Mouse (Mus musculus): Measurements from ENCODE around the gene Olfr161. TPM values are rescaled to one million over a fixed set of nuclear protein-coding genes. Genes with fewer than 3 reads are reported as not detected.
"Not testable (repeated sequence)": the region's sequence is repeated elsewhere in the genome, so short reads cannot be mapped to it uniquely, and the experiment has no call there.

Olfr161 gene
- polyA plus RNA-seq (2014; fragmentation: Nextera tagmentation; extraction: Ambion mirVana): not detected in 2 replicates

DNA sequence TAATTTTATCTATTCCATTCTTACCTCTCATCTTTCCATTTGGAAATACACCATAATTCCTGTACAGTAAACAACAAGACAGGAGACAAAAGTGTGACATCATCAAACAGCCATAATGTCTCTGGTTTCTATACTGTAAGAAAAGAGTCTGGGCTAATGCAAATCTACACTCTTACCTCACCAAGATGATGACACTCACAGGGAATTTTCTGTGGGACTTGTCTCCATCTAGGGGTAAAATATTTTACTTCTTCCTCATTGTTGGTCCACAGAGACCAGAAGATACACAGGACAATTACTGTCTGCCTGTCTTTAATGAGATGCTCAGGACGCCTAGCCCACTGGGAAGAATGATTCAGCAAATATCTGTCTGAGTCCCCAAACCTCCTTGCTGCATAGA, at the start of gene Olfr161:
Gene Olfr161, plus strand, starts transcription at position 352 of the 400 bp plus-strand sequence.
- Histone ChIP-seq H3K27ac (ENCODE audit: low read depth, low read length) (no peak within 1 kb of the TSS), H3K4me1 (replicated peaks; ENCODE audit: control insufficient read depth, insufficient read depth, low read length) (no peaks in the 10 kb centered on the region), H3K27me3 (ENCODE audit: control insufficient read depth, insufficient read depth, low read length) (no peaks in the 10 kb centered on the region), H3K4me3 (ENCODE audit: low read depth, low read length) (no peak within 1 kb of the TSS), H3K9me3 (ENCODE audit: control insufficient read depth, low read length) (peaks cover 10% of the 10 kb centered on the region), H3K36me3 (ENCODE audit: control insufficient read depth, insufficient read depth, low read length) (no peaks in the 10 kb centered on the region), H3K4me2 (replicated peaks; ENCODE audit: low read depth, low read length) (no peak within 1 kb of the TSS), H3K9ac (ENCODE audit: low read depth, low read length) (no peak within 1 kb of the TSS)
- DNase-seq (ENCODE audit: low spot score) (no peak), ATAC-seq (ENCODE audit: low FRiP score) (no peak)
- WGBS: 78% methylated on average over 1 of the region's 1 CpGs

DNA sequence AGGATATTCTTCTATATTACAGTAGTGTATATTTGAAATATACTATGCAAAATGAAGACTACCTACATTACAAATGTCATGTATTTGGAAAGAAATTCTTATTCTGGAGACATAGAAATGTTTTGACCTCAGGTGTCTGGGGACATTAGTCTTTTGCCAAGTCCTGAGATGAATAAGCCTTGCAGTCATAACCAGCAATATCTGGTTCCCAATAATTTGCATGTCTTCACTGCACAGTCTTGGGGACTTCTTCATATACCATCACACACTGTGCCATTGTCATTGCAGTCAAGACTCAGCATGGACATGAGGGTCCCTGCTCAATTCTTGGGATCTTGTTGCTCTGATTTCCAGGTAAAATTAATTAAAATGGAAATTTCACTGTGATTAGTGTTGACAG, 27.3 kb upstream of the Olfr161 start:
- DNase-seq (ENCODE audit: low spot score) (no peak), ATAC-seq (ENCODE audit: low FRiP score) (no peak)
- H3K27me3 ChIP-seq (ENCODE audit: control insufficient read depth, insufficient read depth, low read length): no peaks in the 10 kb centered on the region
- H3K4me1 ChIP-seq (replicated peaks; ENCODE audit: control insufficient read depth, insufficient read depth, low read length): no peaks in the 10 kb centered on the region
- no peak overlapping the region for H3K9ac ChIP-seq (ENCODE audit: low read depth, low read length)
- H3K9me3 ChIP-seq (ENCODE audit: control insufficient read depth, low read length): no peaks in the 10 kb centered on the region
- no peak overlapping the region for H3K27ac ChIP-seq (ENCODE audit: low read depth, low read length)
- no peaks in the 10 kb centered on the region for H3K36me3 ChIP-seq (ENCODE audit: control insufficient read depth, insufficient read depth, low read length)
- H3K4me2 ChIP-seq (replicated peaks; ENCODE audit: low read depth, low read length): no peak overlapping the region
- no peak overlapping the region for H3K4me3 ChIP-seq (ENCODE audit: low read depth, low read length)

DNA sequence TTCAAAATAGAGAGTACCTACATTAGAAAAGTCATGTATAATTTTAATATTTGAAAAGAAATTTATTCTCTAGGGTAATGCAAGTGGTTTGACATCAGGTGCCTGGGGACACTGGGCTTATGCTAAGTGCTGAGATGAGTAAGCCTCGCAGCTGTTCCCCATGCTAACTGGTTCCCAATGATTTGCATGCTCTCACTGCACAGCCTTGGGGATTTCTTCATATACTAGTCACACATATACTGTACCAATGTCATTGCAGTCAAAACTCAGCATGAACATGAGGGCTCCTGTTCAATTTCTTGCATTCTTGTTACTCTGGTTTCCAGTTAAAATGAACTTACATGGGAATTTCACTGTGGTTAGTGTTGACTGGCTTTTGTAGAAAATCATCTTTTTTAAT, 13.2 kb upstream of the Olfr161 start:
- 76% methylated on average over 1 of the region's 1 CpGs for WGBS
- not testable (repeated sequence) for H3K4me2 ChIP-seq (replicated peaks; ENCODE audit: low read depth, low read length)

DNA sequence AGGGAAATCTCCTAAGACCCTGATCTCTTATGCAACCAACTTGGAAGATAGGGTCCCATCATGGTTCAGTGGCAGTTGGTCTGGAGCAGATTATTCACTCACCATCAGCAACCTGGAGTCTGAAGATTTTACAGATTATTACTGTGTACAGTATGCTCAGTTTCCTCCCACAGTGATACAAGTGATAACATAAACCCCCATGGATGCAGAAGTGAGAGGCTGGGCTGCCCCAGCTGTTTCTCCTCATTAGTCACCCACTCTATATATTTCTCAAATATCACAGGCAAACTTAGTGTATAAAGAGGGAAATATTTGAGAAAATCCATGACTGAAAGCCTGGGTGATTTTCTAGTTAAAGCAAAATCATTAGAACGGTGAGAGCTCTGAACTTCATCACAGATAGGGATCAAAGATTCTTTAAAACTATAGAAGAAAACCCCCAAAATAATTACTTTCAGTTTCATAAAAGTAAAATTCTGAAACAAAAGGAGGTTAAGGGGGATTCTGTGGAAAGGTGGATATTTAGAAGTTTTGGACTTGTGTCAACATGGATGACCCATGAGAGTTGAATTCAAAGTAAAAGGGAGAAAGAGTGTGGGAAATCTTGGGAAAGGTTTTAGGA, 12.5 kb upstream of the Olfr161 start:
- H3K4me1 ChIP-seq (replicated peaks; ENCODE audit: control insufficient read depth, insufficient read depth, low read length); H3K36me3 ChIP-seq (ENCODE audit: control insufficient read depth, insufficient read depth, low read length); DNase-seq (ENCODE audit: low spot score); H3K4me3 ChIP-seq (ENCODE audit: low read depth, low read length); H3K27ac ChIP-seq (ENCODE audit: low read depth, low read length); H3K4me2 ChIP-seq (replicated peaks; ENCODE audit: low read depth, low read length); H3K9me3 ChIP-seq (ENCODE audit: control insufficient read depth, low read length); ATAC-seq (ENCODE audit: low FRiP score); H3K9ac ChIP-seq (ENCODE audit: low read depth, low read length); H3K27me3 ChIP-seq (ENCODE audit: control insufficient read depth, insufficient read depth, low read length): not testable (repeated sequence)
- 76% methylated on average over 1 of the region's 1 CpGs for WGBS

More for the DNA sequence above, 13.2 kb upstream of the Olfr161 start:
- not testable (repeated sequence) for H3K9me3 ChIP-seq (ENCODE audit: control insufficient read depth, low read length); DNase-seq (ENCODE audit: low spot score); H3K27me3 ChIP-seq (ENCODE audit: control insufficient read depth, insufficient read depth, low read length); H3K36me3 ChIP-seq (ENCODE audit: control insufficient read depth, insufficient read depth, low read length); H3K9ac ChIP-seq (ENCODE audit: low read depth, low read length); H3K27ac ChIP-seq (ENCODE audit: low read depth, low read length); H3K4me3 ChIP-seq (ENCODE audit: low read depth, low read length); ATAC-seq (ENCODE audit: low FRiP score); H3K4me1 ChIP-seq (replicated peaks; ENCODE audit: control insufficient read depth, insufficient read depth, low read length)

DNA sequence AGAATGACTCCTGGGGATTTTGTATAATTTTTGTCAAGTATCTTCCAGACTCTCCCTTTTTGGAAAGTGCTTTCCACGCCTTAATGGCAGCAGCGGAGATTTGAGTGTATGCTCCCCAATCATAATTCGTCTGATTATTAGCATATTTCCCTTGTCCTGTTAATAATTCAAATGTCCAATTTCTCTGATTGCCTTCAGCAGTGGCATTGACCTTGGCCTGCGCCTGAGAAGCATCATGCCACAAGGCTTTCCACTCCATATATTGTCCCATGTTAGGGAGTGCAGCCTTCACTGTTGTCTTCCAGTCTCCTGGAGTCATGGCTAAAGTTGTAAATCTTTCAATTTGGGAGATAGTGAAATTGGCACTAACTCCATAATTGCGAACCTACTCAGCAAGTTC, 40.5 kb downstream of the Olfr161 start:
- not testable (repeated sequence) for ATAC-seq (ENCODE audit: low FRiP score); H3K27ac ChIP-seq (ENCODE audit: low read depth, low read length); H3K36me3 ChIP-seq (ENCODE audit: control insufficient read depth, insufficient read depth, low read length); DNase-seq (ENCODE audit: low spot score); H3K9me3 ChIP-seq (ENCODE audit: control insufficient read depth, low read length); H3K9ac ChIP-seq (ENCODE audit: low read depth, low read length); H3K4me2 ChIP-seq (replicated peaks; ENCODE audit: low read depth, low read length); H3K4me1 ChIP-seq (replicated peaks; ENCODE audit: control insufficient read depth, insufficient read depth, low read length); H3K27me3 ChIP-seq (ENCODE audit: control insufficient read depth, insufficient read depth, low read length); H3K4me3 ChIP-seq (ENCODE audit: low read depth, low read length)
- 93% methylated on average over 5 of the region's 5 CpGs for WGBS

DNA sequence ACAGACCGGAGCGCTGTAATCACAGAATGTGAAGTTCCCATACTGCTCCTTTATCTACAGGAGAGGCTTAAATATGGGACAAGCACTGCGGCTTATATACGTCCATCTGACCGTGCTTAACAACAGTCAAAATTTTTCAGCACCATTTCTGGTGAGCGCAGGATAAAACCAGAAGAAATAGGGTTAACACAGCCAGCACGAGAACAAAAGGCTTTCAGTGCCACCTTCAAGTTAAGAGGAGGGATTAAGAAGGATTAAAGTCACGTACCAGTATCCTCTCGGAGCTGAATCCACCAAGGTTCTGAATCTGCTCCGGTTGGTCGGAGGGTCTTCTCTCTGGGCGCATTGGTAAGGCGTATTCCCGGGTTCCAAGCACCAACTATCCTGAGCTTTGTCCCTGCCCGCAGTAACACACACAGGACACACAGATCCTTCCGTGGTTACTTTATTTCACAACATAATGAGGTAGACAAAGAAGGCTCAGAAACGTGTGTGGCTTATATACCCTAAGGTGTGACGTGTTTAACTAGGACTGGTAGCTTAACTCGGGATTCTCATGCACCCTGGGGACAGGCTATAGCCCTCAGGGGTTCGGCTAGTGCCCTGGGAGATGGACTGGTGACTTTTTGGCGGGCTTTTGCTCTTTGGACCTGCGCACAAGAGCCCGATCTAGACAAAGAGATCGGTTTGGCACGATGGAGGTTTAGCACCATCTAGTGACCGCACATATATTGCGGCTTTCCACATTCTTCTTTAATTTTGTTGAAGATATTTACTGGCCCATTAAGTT, 41.9 kb downstream of the Olfr161 start:
- not testable (repeated sequence) for H3K4me1 ChIP-seq (replicated peaks; ENCODE audit: control insufficient read depth, insufficient read depth, low read length); H3K27me3 ChIP-seq (ENCODE audit: control insufficient read depth, insufficient read depth, low read length); H3K27ac ChIP-seq (ENCODE audit: low read depth, low read length); H3K36me3 ChIP-seq (ENCODE audit: control insufficient read depth, insufficient read depth, low read length); H3K9me3 ChIP-seq (ENCODE audit: control insufficient read depth, low read length)
- 37% methylated on average over 27 of the region's 27 CpGs for WGBS
- Histone ChIP-seq H3K9ac (ENCODE audit: low read depth, low read length) (peak overlapping the region; percentile 37; the same call in 1 of the 2 replicates), H3K4me2 (replicated peaks; ENCODE audit: low read depth, low read length) (peak overlapping the region; percentile 26), H3K4me3 (ENCODE audit: low read depth, low read length) (0 out of 2 replicates have a peak overlapping the region, but pooled peaks have one; percentile 6)
- ATAC-seq (ENCODE audit: low FRiP score) (peak; percentile 90), DNase-seq (ENCODE audit: low spot score) (peak; percentile 52)

Other genes starting within 250 kb of the Olfr161 start
- not detected in 2 replicates for gene Mefv, start 127.1 kb downstream of the Olfr161 start, polyA plus RNA-seq (2014; fragmentation: Nextera tagmentation; extraction: Ambion mirVana)
- 28.9 and 30.5 TPM in 2 replicates for gene Zfp263, start 153.1 kb downstream of the Olfr161 start, polyA plus RNA-seq (2014; fragmentation: Nextera tagmentation; extraction: Ambion mirVana)
- not detected in 2 replicates for gene Olfr15, start 239.8 kb downstream of the Olfr161 start, polyA plus RNA-seq (2014; fragmentation: Nextera tagmentation; extraction: Ambion mirVana)